Mouse (Mus musculus) heart, adult 2 months (tissue): ENCODE measurements around the gene Ampd3. TPM values are rescaled to one million over a fixed set of nuclear protein-coding genes. Genes with fewer than 3 reads are reported as not detected.

ENCODE experiments used
- DNase-seq, 2 experiments: peaks; one replicate each; pipeline ENCODE4 v3.0.0; 2021
- H3K27ac ChIP-seq: fragments of 200-600 bp; 2 replicates; pipeline ENCODE4 v1.8.1; 2022
- H3K27me3 ChIP-seq: fragments of 200-500 bp; 2 replicates; pipeline ENCODE4 v1.6.1; 2012; ENCODE audit warnings: mild to moderate bottlenecking, low read length, inconsistent platforms, mixed read lengths; ENCODE audit not compliant: control insufficient read depth, insufficient read depth
- H3K36me3 ChIP-seq: fragments of 200-500 bp; 2 replicates; pipeline ENCODE4 v1.6.1; 2012; ENCODE audit warnings: low read length, inconsistent platforms; ENCODE audit not compliant: control insufficient read depth, insufficient read depth
- H3K4me1 ChIP-seq: fragments of 200-500 bp; 2 replicates; pipeline ENCODE4 v1.6.1; 2011; ENCODE audit warnings: low read length; ENCODE audit not compliant: control insufficient read depth, insufficient read depth
- H3K4me3 ChIP-seq: fragments of 200-600 bp; 2 replicates; pipeline ENCODE4 v1.8.1; 2022
- H3K79me2 ChIP-seq: fragments of 200-500 bp; replicated peaks from 2 replicates; pipeline ENCODE4 v1.6.1; 2012; ENCODE audit warnings: mild to moderate bottlenecking, inconsistent platforms, low read length, moderate library complexity, mixed read lengths; ENCODE audit not compliant: control insufficient read depth, insufficient read depth
- H3K9ac ChIP-seq: fragments of 200-500 bp; 2 replicates; pipeline ENCODE4 v1.6.1; 2012; ENCODE audit warnings: low read depth, mild to moderate bottlenecking, control low read depth, inconsistent platforms, low read length, mixed read lengths
- CTCF ChIP-seq: fragments of 200-600 bp; IDR thresholded peaks from 2 replicates; pipeline ENCODE4 v1.8.1; 2022; ENCODE audit warnings: antibody characterized with exemption, mild to moderate bottlenecking, moderate library complexity
- EP300 ChIP-seq: fragments of 200-500 bp; IDR thresholded peaks from 2 replicates; pipeline ENCODE4 v1.6.1; 2011; ENCODE audit warnings: low read depth, low read length, control low read depth; ENCODE audit not compliant: insufficient read depth
- POLR2A ChIP-seq: fragments of 200-500 bp; IDR thresholded peaks from 2 replicates; pipeline ENCODE4 v1.6.1; 2011; ENCODE audit warnings: mild to moderate bottlenecking, low read depth, low read length, control low read depth; ENCODE audit not compliant: insufficient read depth
- WGBS: fragments of 180-500 bp; shearing (Covaris S2); methylation state at CpG from one replicate; pipeline ENCODE4 v1.1.7; 2018; 5-methylcytosine and 5-hydroxymethylcytosine counted together
- intact Hi-C: fragments of 180-260 bp; cut with DNase I; formaldehyde crosslinking; loops from one replicate; pipeline ENCODE4 v1.15.1; 2025
- polyA plus RNA-seq: library from polyadenylated mRNA; depleted of rRNA; stranded (reverse); fragments of >200 nt; gene quantifications from 2 replicates; pipeline ENCODE4 v1.2.3, GENCODE M21; 2012
- total RNA-seq, 2 experiments: library from RNA; stranded (reverse); gene quantifications; 2 replicates each; pipeline ENCODE4 v1.2.3; 2021

The Ampd3 gene
- total and polyA plus RNA-seq, 3 experiments: 29.9 to 43.6 (median 38.9) TPM

DNA sequence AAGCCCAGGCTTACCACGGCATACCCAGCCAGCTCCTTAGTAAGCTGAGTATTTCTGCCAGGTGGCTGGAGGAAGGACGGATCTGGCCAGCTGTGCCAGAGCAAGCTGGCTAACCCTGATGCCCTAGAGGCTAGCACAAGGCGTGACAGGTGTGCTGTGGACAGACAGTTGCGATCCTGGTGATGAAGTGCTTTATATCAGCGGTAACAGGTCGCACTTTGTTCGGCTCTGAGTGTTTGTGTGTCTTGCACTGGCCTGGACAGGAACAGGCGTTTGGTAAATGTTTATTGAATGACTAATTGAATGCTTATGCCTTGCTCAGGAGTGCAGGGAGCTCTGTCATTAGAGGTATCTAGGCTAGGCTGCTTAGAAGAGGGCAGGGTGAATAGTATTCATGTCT lies 17.0 kb downstream of the Ampd3 start:
- no peak for DNase-seq
- H3K79me2 ChIP-seq: no peaks in the 10 kb centered on the region
- WGBS: 49% methylated on average over 8 of the region's 8 CpGs
- H3K27me3 ChIP-seq: no peaks in the 10 kb centered on the region
- peaks cover 34% of the 10 kb centered on the region for H3K4me1 ChIP-seq
- no peak overlapping the region for H3K9ac ChIP-seq
- peaks cover 21% of the 10 kb centered on the region for H3K36me3 ChIP-seq
- TF ChIP-seq POLR2A (no peak), EP300 (peak; percentile 65; the same call in 1 of the 2 replicates)
- intact Hi-C loops: loop anchor here (2.0 kb wide), 1 partner anchor 16 kb away; the partner anchor contains the start of gene Ampd3
- no peak overlapping the region for H3K4me3 ChIP-seq
- H3K27ac ChIP-seq: no peak overlapping the region

DNA sequence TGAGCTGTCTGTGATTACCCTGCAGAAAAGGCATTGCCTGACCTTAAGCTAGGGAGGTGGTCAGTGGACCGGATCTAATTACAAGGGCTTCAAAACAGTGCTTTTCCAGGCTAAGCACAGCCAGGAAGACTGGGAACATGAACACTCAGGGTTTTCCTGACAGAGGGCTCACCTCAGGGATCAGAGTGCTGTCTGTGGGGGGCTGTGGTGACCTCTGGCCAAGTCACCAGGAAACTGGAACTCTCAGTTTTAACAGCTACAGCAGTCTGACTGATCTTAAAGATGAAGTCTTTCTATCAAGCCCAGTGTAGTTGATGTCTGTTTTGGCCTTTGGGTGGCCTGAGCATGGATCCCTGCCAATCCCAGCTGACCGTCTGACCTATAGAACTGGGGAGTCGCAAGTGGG lies 17.7 kb downstream of the Ampd3 start:
- Histone ChIP-seq H3K79me2 (no peaks in the 10 kb centered on the region), H3K27me3 (no peaks in the 10 kb centered on the region), H3K36me3 (peaks cover 21% of the 10 kb centered on the region), H3K4me1 (peaks cover 33% of the 10 kb centered on the region), H3K27ac (peak overlapping the region; percentile 15), H3K4me3 (no peak overlapping the region), H3K9ac (no peak overlapping the region)
- WGBS: 35% methylated on average over 3 of the region's 3 CpGs
- intact Hi-C loops: loop anchor here (2.0 kb wide), 1 partner anchor 17 kb away; the partner anchor contains the start of gene Ampd3
- TF ChIP-seq POLR2A: no peak
- no peak for TF ChIP-seq CTCF
- no peak for TF ChIP-seq EP300
- no peak for DNase-seq

DNA sequence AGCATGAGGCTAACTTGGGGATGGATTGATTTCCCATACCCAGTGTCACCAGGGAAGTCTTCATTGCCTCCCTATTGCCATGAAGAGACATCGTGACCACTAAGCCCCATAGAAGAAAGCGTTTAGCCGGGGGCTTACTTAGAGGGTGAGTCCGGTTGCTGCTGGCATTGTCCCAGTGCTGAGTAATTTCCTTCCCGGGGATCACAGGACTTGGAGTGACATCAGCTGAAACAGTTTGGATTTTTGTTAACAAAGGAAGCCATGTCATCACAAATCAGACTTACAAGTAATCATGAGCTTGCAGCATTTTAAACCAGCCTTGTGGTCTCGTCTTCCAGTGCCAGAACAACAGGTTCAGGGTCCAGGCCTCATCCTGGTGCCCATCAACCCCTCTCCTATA lies 19.3 kb downstream of the Ampd3 start:
- peaks cover 14% of the 10 kb centered on the region for H3K36me3 ChIP-seq
- intact Hi-C loops: no loop called here
- peaks cover 24% of the 10 kb centered on the region for H3K4me1 ChIP-seq
- WGBS: 34% methylated on average over 6 of the region's 6 CpGs
- no peaks in the 10 kb centered on the region for H3K27me3 ChIP-seq
- peak overlapping the region; percentile 27; the same call in 1 of the 2 replicates for H3K9ac ChIP-seq
- H3K4me3 ChIP-seq: no peak overlapping the region
- DNase-seq: peak; percentile 51 to 68
- H3K79me2 ChIP-seq: no peaks in the 10 kb centered on the region
- TF ChIP-seq EP300 (no peak), POLR2A (no peak), CTCF (no peak)
- peak overlapping the region; percentile 41 for H3K27ac ChIP-seq

DNA sequence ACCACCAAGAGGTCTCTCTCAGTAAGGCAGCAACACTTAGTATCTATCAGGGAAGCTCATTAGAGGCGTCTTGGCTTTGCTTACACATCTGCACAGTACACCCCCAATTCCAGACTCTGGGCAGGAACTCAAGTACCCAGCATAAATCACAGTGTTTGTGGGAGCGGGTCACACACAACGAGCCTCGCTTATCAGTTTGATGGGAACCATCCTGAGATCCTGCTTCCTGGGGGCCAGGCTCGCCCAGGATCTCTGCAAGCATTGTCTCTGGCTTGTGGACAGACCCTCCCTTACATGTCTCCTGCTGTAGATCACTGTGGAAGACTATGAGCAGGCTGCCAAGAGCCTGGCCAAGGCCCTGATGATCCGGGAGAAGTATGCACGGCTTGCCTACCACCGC lies 22.9 kb downstream of the Ampd3 start:
- peaks cover 12% of the 10 kb centered on the region for H3K4me1 ChIP-seq
- H3K9ac ChIP-seq: no peak overlapping the region
- no peak overlapping the region for H3K27ac ChIP-seq
- WGBS: 74% methylated on average over 8 of the region's 8 CpGs
- DNase-seq: no peak
- no peaks in the 10 kb centered on the region for H3K27me3 ChIP-seq
- no peak overlapping the region for H3K4me3 ChIP-seq
- TF ChIP-seq EP300 (no peak), CTCF (no peak), POLR2A (no peak)
- H3K36me3 ChIP-seq: peaks cover 3% of the 10 kb centered on the region; the same call in 1 of the 2 replicates
- no peaks in the 10 kb centered on the region for H3K79me2 ChIP-seq
- intact Hi-C loops: no loop called here

DNA sequence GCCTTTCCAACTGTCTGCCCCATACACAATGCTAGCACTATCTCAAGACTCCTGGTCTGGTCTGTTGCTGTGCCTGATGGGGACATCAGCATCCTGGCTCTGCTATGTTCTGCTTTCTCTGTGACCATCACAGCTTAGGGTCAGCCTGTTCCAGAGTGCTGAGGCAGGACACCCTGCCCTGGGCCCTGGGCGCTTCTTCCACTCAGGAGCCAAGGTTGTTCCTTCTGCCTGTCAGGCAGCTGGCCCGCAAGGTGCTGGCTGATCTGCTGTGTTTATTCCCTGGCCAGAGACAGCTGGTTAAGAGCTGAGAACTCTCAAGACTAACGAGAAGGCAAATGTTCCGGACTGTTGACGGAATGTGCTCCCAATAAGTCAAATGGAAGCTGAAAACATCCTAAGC lies 24.2 kb downstream of the Ampd3 start:
- H3K27ac ChIP-seq: no peak overlapping the region
- intact Hi-C loops: no loop called here
- whole genome bisulfite sequencing: 84% methylated on average over 5 of the region's 5 CpGs
- H3K36me3 ChIP-seq: no peaks in the 10 kb centered on the region; the same call in 1 of the 2 replicates
- no peaks in the 10 kb centered on the region for H3K79me2 ChIP-seq
- no peak overlapping the region for H3K9ac ChIP-seq
- no peak for DNase-seq
- no peak overlapping the region for H3K4me3 ChIP-seq
- TF ChIP-seq EP300 (no peak), CTCF (no peak), POLR2A (no peak)
- H3K4me1 ChIP-seq: peaks cover 6% of the 10 kb centered on the region
- no peaks in the 10 kb centered on the region for H3K27me3 ChIP-seq

DNA sequence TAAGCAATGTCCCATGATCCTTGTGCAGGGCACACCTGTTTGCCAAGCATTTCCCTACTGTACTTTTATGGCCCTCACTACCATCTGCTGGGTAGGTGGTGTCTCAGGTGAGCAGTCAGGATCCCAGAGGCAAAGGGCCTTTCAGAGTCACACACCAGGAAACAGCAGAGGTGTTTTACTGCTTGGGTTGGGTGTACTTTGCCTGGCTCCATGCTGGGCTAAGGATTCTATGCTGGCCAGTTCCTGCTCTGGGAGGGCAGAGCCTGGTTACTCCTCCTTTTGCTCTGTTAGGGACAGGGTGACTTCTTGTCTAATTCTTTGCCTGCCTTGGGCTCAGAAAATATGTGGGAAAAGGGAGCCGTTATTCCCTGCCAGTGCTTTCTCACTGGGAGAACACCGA lies 24.8 kb downstream of the Ampd3 start:
- TF ChIP-seq EP300 (no peak), CTCF (no peak), POLR2A (no peak)
- WGBS: 90% methylated on average over 2 of the region's 2 CpGs
- Histone ChIP-seq H3K4me3 (no peak overlapping the region), H3K9ac (no peak overlapping the region), H3K36me3 (no peaks in the 10 kb centered on the region; the same call in 1 of the 2 replicates), H3K79me2 (no peaks in the 10 kb centered on the region), H3K27ac (no peak overlapping the region), H3K27me3 (no peaks in the 10 kb centered on the region), H3K4me1 (peaks cover 2% of the 10 kb centered on the region)
- intact Hi-C loops: no loop called here
- DNase-seq: no peak
